Mouse (Mus musculus) forebrain, embryonic 11.5 days (tissue): ENCODE measurements around the gene Olfr913. TPM values are rescaled to one million over a fixed set of nuclear protein-coding genes. Genes with fewer than 3 reads are reported as not detected.

Experiments
- ATAC-seq: fragments of 200-750 bp; cut with Nextera tagmentation; replicated peaks from 2 replicates; pipeline ENCODE4 v1.8.0; 2017; ENCODE audit warnings: moderate TSS enrichment; ENCODE audit not compliant: low FRiP score
- DNase-seq: peaks from one replicate; pipeline ENCODE4 v3.0.0-alpha.2; 2017; ENCODE audit warnings: low spot score
- H3K27ac ChIP-seq: fragments of 300-500 bp; sonication (generic); 2 replicates; pipeline ENCODE4 v1.5.1; 2014; ENCODE audit warnings: low read depth, low read length
- H3K27me3 ChIP-seq: fragments of 300-500 bp; sonication (generic); 2 replicates; pipeline ENCODE4 v1.6.1; 2014; ENCODE audit warnings: mild to moderate bottlenecking, low read length, mixed read lengths; ENCODE audit not compliant: control insufficient read depth, insufficient read depth
- H3K36me3 ChIP-seq: fragments of 300-500 bp; sonication (generic); 2 replicates; pipeline ENCODE4 v1.6.1; 2014; ENCODE audit warnings: mild to moderate bottlenecking, low read length, moderate library complexity, mixed read lengths; ENCODE audit not compliant: control insufficient read depth, insufficient read depth
- H3K4me1 ChIP-seq: fragments of 300-500 bp; sonication (generic); replicated peaks from 2 replicates; pipeline ENCODE4 v1.6.1; 2014; ENCODE audit warnings: low read length, mixed read lengths; ENCODE audit not compliant: control insufficient read depth, insufficient read depth
- H3K4me2 ChIP-seq: fragments of 300-500 bp; sonication (generic); 2 replicates; pipeline ENCODE4 v1.6.1; 2014; ENCODE audit warnings: low read depth, mild to moderate bottlenecking, low read length, moderate library complexity, mixed read lengths; ENCODE audit not compliant: severe bottlenecking
- H3K4me3 ChIP-seq: fragments of 300-500 bp; sonication (generic); 2 replicates; pipeline ENCODE4 v1.5.1; 2014; ENCODE audit warnings: low read depth, low read length
- H3K9ac ChIP-seq: fragments of 300-500 bp; sonication (generic); 2 replicates; pipeline ENCODE4 v1.6.1; 2014; ENCODE audit warnings: low read length
- H3K9me3 ChIP-seq: fragments of 300-500 bp; sonication (generic); 2 replicates; pipeline ENCODE4 v1.6.1; 2016; ENCODE audit warnings: low read length, mixed read lengths; ENCODE audit not compliant: control insufficient read depth
- WGBS: fragments of 180-500 bp; shearing (Covaris S2); extraction: QIAGEN DNeasy Blood & Tissue Kit; methylation state at CpG from one replicate; pipeline ENCODE4 v1.1.7; 2014; 5-methylcytosine and 5-hydroxymethylcytosine counted together
- polyA plus RNA-seq: library from polyadenylated mRNA; unstranded; fragments of >200 nt; fragmentation: Nextera tagmentation; extraction: Ambion mirVana; gene quantifications from 2 replicates; pipeline ENCODE4 v1.2.1, GENCODE M21; 2014

The Olfr913 gene
- not detected in 2 replicates for polyA plus RNA-seq

DNA sequence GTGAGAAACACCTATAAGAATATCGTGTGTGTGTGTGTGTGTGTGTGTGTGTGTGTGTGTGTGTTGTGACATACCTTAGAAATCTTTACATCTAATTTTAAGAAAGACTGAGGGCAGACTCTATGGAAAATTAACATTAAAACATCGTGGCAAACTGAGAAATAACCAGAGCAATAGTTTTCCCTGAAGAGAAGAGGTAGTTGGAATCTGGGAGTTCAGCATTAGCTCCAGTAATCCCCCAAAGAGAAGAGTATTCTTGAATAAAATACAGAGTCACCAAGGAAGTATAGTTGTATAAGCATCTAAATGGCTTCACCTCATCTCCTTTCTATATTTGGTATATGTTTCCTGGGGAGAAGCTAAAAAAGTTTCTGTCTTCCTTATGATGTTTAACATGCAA, at the start of gene Olfr913:
Gene Olfr913, plus strand, starts transcription at position 301 of the 400 bp plus-strand sequence.
- ATAC-seq (no peak), DNase-seq (no peak)
- no peak within 1 kb of the TSS for H3K9ac ChIP-seq
- H3K36me3 ChIP-seq: no peaks in the 10 kb centered on the region
- no peak within 1 kb of the TSS for H3K4me3 ChIP-seq
- no peak within 1 kb of the TSS for H3K4me2 ChIP-seq
- H3K4me1 ChIP-seq: no peaks in the 10 kb centered on the region
- H3K27ac ChIP-seq: no peak within 1 kb of the TSS
- 71% methylated on average over 2 of the region's 2 CpGs for WGBS
- H3K9me3 ChIP-seq: no peaks in the 10 kb centered on the region
- no peaks in the 10 kb centered on the region for H3K27me3 ChIP-seq

DNA sequence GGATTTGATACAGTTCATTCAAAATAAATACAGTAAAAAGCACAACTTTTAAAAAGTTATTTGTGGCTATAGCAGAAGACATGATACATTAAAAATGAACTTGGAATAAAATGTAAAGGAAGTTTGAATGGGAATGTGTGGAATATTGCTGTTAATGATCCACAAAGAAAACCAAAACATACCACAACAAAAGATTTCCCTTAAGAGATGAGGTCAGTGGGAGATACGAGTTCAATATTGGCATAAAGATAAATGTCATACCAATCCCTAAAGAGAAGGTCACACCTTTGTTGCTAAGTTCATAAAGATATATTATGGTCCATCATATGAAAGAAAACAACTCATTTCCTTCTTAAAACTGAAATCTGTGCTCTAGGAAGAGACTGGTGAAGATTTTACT, 12.7 kb upstream of the Olfr913 start, which contains the start of gene Olfr912:
Gene Olfr912, plus strand, starts transcription at position 301 of the 400 bp plus-strand sequence.
- Histone ChIP-seq H3K36me3 (no peaks in the 10 kb centered on the region), H3K9me3 (no peaks in the 10 kb centered on the region), H3K9ac (no peak within 1 kb of the TSS), H3K4me1 (no peaks in the 10 kb centered on the region), H3K4me2 (no peak within 1 kb of the TSS), H3K4me3 (no peak within 1 kb of the TSS), H3K27ac (no peak within 1 kb of the TSS), H3K27me3 (no peaks in the 10 kb centered on the region)
- ATAC-seq: no peak
- no peak for DNase-seq
- WGBS: 88% methylated on average over 1 of the region's 1 CpGs

DNA sequence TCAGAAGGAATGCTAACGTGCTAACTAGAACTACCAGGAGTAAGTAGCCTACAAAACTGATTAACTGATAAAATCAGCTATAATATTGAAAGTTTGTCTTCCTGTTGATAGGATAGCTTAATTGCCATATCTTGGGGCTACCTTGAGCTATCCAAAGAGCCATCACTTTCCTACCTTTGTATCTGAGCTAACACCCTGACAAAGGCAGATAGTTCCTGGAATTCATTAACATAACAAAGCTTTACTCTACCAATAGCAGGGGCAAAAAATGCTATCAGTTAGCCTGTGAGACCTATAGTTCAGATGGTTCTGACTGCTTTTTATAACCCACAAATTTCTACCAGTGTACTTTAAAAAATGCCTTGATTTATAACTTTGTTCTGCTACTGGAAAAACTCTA, 1.5 kb upstream of the Olfr913 start:
- ATAC-seq (no peak), DNase-seq (no peak)
- no peaks in the 10 kb centered on the region for H3K4me1 ChIP-seq
- no peak overlapping the region for H3K27ac ChIP-seq
- H3K4me2 ChIP-seq: no peak overlapping the region
- no peaks in the 10 kb centered on the region for H3K27me3 ChIP-seq
- H3K9ac ChIP-seq: no peak overlapping the region
- 46% methylated on average over 1 of the region's 1 CpGs for WGBS
- no peak overlapping the region for H3K4me3 ChIP-seq
- H3K36me3 ChIP-seq: no peaks in the 10 kb centered on the region
- no peaks in the 10 kb centered on the region for H3K9me3 ChIP-seq

DNA sequence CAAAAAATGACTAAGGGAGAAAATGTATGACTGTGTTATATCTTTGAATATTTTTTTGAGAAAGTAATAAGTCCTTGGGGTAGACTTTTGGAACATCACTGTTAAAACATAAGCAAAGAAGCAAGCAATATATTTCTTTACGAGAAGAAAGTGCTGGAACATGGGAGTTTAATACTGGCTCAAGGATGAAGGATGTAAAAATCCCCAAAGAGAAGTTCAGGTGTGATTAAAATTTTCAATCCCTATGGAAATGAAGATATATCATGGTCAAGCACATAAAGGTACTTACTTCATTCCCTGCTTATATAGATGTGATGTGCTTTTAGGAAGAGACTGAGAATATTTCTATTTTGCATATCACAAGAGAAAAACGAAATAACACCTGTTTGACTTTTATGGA, 12.2 kb downstream of the Olfr913 start, which contains the start of gene Olfr914:
Gene Olfr914, plus strand, starts transcription at position 301 of the 400 bp plus-strand sequence.
- ATAC-seq: no peak
- Histone ChIP-seq H3K27ac (no peak within 1 kb of the TSS), H3K36me3 (no peaks in the 10 kb centered on the region), H3K4me3 (no peak within 1 kb of the TSS), H3K9ac (no peak within 1 kb of the TSS), H3K9me3 (no peaks in the 10 kb centered on the region), H3K27me3 (no peaks in the 10 kb centered on the region), H3K4me1 (no peaks in the 10 kb centered on the region), H3K4me2 (no peak within 1 kb of the TSS)
- WGBS: 85% methylated on average over 2 of the region's 2 CpGs
- no peak for DNase-seq

DNA sequence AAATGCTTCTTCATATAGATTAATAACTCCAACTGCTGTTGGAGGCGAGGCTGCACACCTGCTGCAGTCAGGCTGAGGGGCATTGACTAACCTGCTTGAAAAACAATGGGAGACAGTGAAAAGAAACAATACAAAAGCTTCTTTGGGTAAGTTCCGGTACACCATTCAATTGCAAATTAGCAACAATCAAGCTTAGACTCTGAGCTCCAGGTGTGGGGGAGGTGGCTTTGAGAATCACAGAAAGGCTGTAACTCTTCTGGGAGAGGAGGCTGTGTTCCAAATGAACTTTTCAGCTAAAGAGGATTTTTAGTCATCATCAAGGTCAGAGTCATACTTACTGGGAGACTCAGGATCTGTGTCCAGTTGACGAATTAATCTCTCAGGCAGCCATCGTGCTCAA, 39.8 kb downstream of the Olfr913 start:
- H3K4me3 ChIP-seq: no peak overlapping the region
- H3K9me3 ChIP-seq: no peaks in the 10 kb centered on the region
- WGBS: 78% methylated on average over 4 of the region's 4 CpGs
- H3K36me3 ChIP-seq: no peaks in the 10 kb centered on the region
- ATAC-seq (no peak), DNase-seq (no peak)
- H3K27me3 ChIP-seq: no peaks in the 10 kb centered on the region
- no peak overlapping the region for H3K4me2 ChIP-seq
- no peak overlapping the region for H3K27ac ChIP-seq
- no peak overlapping the region for H3K9ac ChIP-seq
- no peaks in the 10 kb centered on the region for H3K4me1 ChIP-seq

Other genes starting within 250 kb of the Olfr913 start
- gene Olfr898, start 244.3 kb upstream of the Olfr913 start, polyA plus RNA-seq: not detected in 2 replicates
- gene Olfr250, start 225.9 kb upstream of the Olfr913 start, polyA plus RNA-seq: not detected in 2 replicates
- not detected in 2 replicates for gene Olfr251, start 215.7 kb upstream of the Olfr913 start, polyA plus RNA-seq
- not detected in 2 replicates for gene Olfr147, start 191.1 kb upstream of the Olfr913 start, polyA plus RNA-seq
- gene Olfr901, start 163.3 kb upstream of the Olfr913 start, polyA plus RNA-seq: not detected in 2 replicates
- not detected in 2 replicates for gene Olfr902, start 145.1 kb upstream of the Olfr913 start, polyA plus RNA-seq
- not detected in 2 replicates for gene Olfr904, start 129.6 kb upstream of the Olfr913 start, polyA plus RNA-seq
- gene Olfr905, start 121.7 kb upstream of the Olfr913 start, polyA plus RNA-seq: not detected in 2 replicates
- not detected in 2 replicates for gene Olfr906, start 105.7 kb upstream of the Olfr913 start, polyA plus RNA-seq
- gene Olfr907, start 97.0 kb upstream of the Olfr913 start, polyA plus RNA-seq: not detected in 2 replicates
- not detected in 2 replicates for gene Olfr911-ps1, start 71.2 kb upstream of the Olfr913 start, polyA plus RNA-seq
- gene Olfr910, start 54.9 kb upstream of the Olfr913 start, polyA plus RNA-seq: not detected in 2 replicates
- gene Olfr912, start 12.6 kb upstream of the Olfr913 start, polyA plus RNA-seq: not detected in 2 replicates
- gene Olfr914, start 12.3 kb downstream of the Olfr913 start, polyA plus RNA-seq: not detected in 2 replicates
- gene Olfr916, start 67.1 kb downstream of the Olfr913 start, polyA plus RNA-seq: not detected in 2 replicates
- gene Olfr917, start 73.1 kb downstream of the Olfr913 start, polyA plus RNA-seq: not detected in 2 replicates
- gene Olfr918, start 81.8 kb downstream of the Olfr913 start, polyA plus RNA-seq: not detected in 2 replicates
- gene Olfr919, start 110.9 kb downstream of the Olfr913 start, polyA plus RNA-seq: not detected in 2 replicates
- gene Vwa5a, start 125.5 kb downstream of the Olfr913 start, polyA plus RNA-seq: 9.1 and 9.7 TPM in 2 replicates
- gene Olfr920, start 159.5 kb downstream of the Olfr913 start, polyA plus RNA-seq: not detected in 2 replicates
- not detected in 2 replicates for gene Olfr921, start 180.3 kb downstream of the Olfr913 start, polyA plus RNA-seq
- not detected in 2 replicates for gene Olfr922, start 221.9 kb downstream of the Olfr913 start, polyA plus RNA-seq
- gene Olfr923, start 233.8 kb downstream of the Olfr913 start, polyA plus RNA-seq: not detected in 2 replicates